Mouse (Mus musculus) megakaryocyte, embryonic 14.5 days (primary cell): Measurements from ENCODE around the gene Ntf5.

ENCODE experiments used
- FLI1 ChIP-seq: IDR thresholded peaks from 2 replicates; pipeline ENCODE4 v1.6.1; 2012; ENCODE audit warnings: low read length, inconsistent platforms, mixed read lengths
- GATA1 ChIP-seq: IDR thresholded peaks from 3 replicates; pipeline ENCODE4 v1.6.1; 2012; ENCODE audit warnings: mixed read lengths, low read length, inconsistent platforms, borderline replicate concordance

GRCm38 (mm10) chr7:45419859-45420614 lies 6.5 kb downstream of the Ntf5 start:
- TF ChIP-seq GATA1 = no peak
- TF ChIP-seq FLI1 = no peak
